Mouse (Mus musculus) lung, embryonic 15.5 days (tissue): Measurements from ENCODE around the gene Shisa6. TPM values are rescaled to one million over a fixed set of nuclear protein-coding genes. Genes with fewer than 3 reads are reported as not detected.
"Not testable (repeated sequence)": the region's sequence is repeated elsewhere in the genome, so short reads cannot be mapped to it uniquely, and the experiment has no call there.

Experiments
- ATAC-seq: fragments of 200-750 bp; cut with Nextera tagmentation; 2 replicates; pipeline ENCODE4 v1.8.0; 2017; ENCODE audit warnings: moderate number of reproducible peaks, borderline replicate concordance; ENCODE audit not compliant: low FRiP score, low TSS enrichment; ENCODE audit errors: extremely low read depth
- H3K27ac ChIP-seq: fragments of 300-500 bp; sonication (generic); 2 replicates; pipeline ENCODE4 v1.5.1; 2015; ENCODE audit warnings: moderate library complexity, mild to moderate bottlenecking, inconsistent platforms
- H3K27me3 ChIP-seq: fragments of 300-500 bp; sonication (generic); 2 replicates; pipeline ENCODE4 v1.6.1; 2015; ENCODE audit warnings: inconsistent platforms
- H3K36me3 ChIP-seq: fragments of 300-500 bp; sonication (generic); 2 replicates; pipeline ENCODE4 v1.6.1; 2015; ENCODE audit warnings: inconsistent platforms
- H3K4me1 ChIP-seq: fragments of 300-500 bp; sonication (generic); 2 replicates; pipeline ENCODE4 v1.6.1; 2015; ENCODE audit warnings: inconsistent platforms
- H3K4me2 ChIP-seq: fragments of 300-500 bp; sonication (generic); 2 replicates; pipeline ENCODE4 v1.6.1; 2015; ENCODE audit warnings: inconsistent platforms, mild to moderate bottlenecking, moderate library complexity
- H3K4me3 ChIP-seq: fragments of 300-500 bp; sonication (generic); 2 replicates; pipeline ENCODE4 v1.5.1; 2015; ENCODE audit warnings: mild to moderate bottlenecking, inconsistent platforms
- H3K9ac ChIP-seq: fragments of 300-500 bp; sonication (generic); 2 replicates; pipeline ENCODE4 v1.6.1; 2015; ENCODE audit warnings: inconsistent platforms
- H3K9me3 ChIP-seq: fragments of 300-500 bp; sonication (generic); 2 replicates; pipeline ENCODE4 v1.6.1; 2016; ENCODE audit warnings: inconsistent platforms
- WGBS: fragments of 180-500 bp; shearing (Covaris S2); methylation state at CpG from one replicate; pipeline ENCODE4 v1.1.7; 2015; 5-methylcytosine and 5-hydroxymethylcytosine counted together
- polyA plus RNA-seq: library from polyadenylated mRNA; unstranded; fragments of >200 nt; fragmentation: Nextera tagmentation; extraction: Ambion mirVana; gene quantifications from 2 replicates; pipeline ENCODE4 v1.2.1, GENCODE M21; 2015

The Shisa6 gene
- polyA plus RNA-seq, 1 experiment from 2014 or later = 0.31 TPM

GRCm38 (mm10) chr11:66442631-66443030 lies 83.1 kb downstream of the Shisa6 start:
- Histone ChIP-seq H3K4me1 (no peaks in the 10 kb centered on the region), H3K36me3 (no peaks in the 10 kb centered on the region), H3K27ac (no peak overlapping the region), H3K9ac (no peak overlapping the region), H3K27me3 (no peaks in the 10 kb centered on the region), H3K4me2 (no peak overlapping the region), H3K9me3 (no peaks in the 10 kb centered on the region), H3K4me3 (no peak overlapping the region)
- no peak for ATAC-seq
- WGBS = 46% methylated on average over 5 of the region's 5 CpGs

- 84% methylated on average over 6 of the region's 6 CpGs for WGBS
- Histone ChIP-seq H3K9me3 (no peaks in the 10 kb centered on the region), H3K9ac (no peak overlapping the region), H3K4me3 (no peak overlapping the region), H3K27ac (no peak overlapping the region), H3K4me2 (no peak overlapping the region), H3K36me3 (no peaks in the 10 kb centered on the region), H3K27me3 (no peaks in the 10 kb centered on the region), H3K4me1 (no peaks in the 10 kb centered on the region)
- ATAC-seq = no peak
Observed at GRCm38 (mm10) chr11:66426129-66426528, 99.6 kb downstream of the Shisa6 start.

GRCm38 (mm10) chr11:66418216-66418615 lies 107.5 kb downstream of the Shisa6 start:
- WGBS = 43% methylated on average over 3 of the region's 3 CpGs

GRCm38 (mm10) chr11:66408721-66409120 lies 117.0 kb downstream of the Shisa6 start:
- H3K27ac ChIP-seq, H3K4me2 ChIP-seq, H3K9ac ChIP-seq, H3K9me3 ChIP-seq, H3K27me3 ChIP-seq, H3K36me3 ChIP-seq, ATAC-seq, H3K4me1 ChIP-seq, H3K4me3 ChIP-seq: not testable (repeated sequence)
- 26% methylated on average over 6 of the region's 6 CpGs for WGBS

More at GRCm38 (mm10) chr11:66418216-66418615, 107.5 kb downstream of the Shisa6 start:
- no peak overlapping the region for H3K9ac ChIP-seq
- no peak for ATAC-seq
- no peaks in the 10 kb centered on the region for H3K36me3 ChIP-seq
- H3K27ac ChIP-seq = no peak overlapping the region
- no peak overlapping the region for H3K4me2 ChIP-seq
- H3K4me1 ChIP-seq = peaks cover 10% of the 10 kb centered on the region; the same call in 1 of the 2 replicates
- no peaks in the 10 kb centered on the region for H3K27me3 ChIP-seq
- no peaks in the 10 kb centered on the region for H3K9me3 ChIP-seq
- no peak overlapping the region for H3K4me3 ChIP-seq

- no peaks in the 10 kb centered on the region for H3K27me3 ChIP-seq
- whole genome bisulfite sequencing = 63% methylated on average over 7 of the region's 7 CpGs
Observed at GRCm38 (mm10) chr11:66400036-66400435, 125.7 kb downstream of the Shisa6 start.

GRCm38 (mm10) chr11:66387561-66387960 lies 138.2 kb downstream of the Shisa6 start:
- H3K27me3 ChIP-seq = no peaks in the 10 kb centered on the region
- H3K36me3 ChIP-seq = no peaks in the 10 kb centered on the region
- no peak overlapping the region for H3K4me2 ChIP-seq
- no peak overlapping the region for H3K9ac ChIP-seq
- 43% methylated on average over 3 of the region's 3 CpGs for WGBS
- no peak for ATAC-seq
- H3K9me3 ChIP-seq = no peaks in the 10 kb centered on the region
- H3K4me1 ChIP-seq = no peaks in the 10 kb centered on the region
- H3K4me3 ChIP-seq = no peak overlapping the region
- H3K27ac ChIP-seq = no peak overlapping the region

More at GRCm38 (mm10) chr11:66400036-66400435, 125.7 kb downstream of the Shisa6 start:
- no peaks in the 10 kb centered on the region for H3K9me3 ChIP-seq
- no peak overlapping the region for H3K27ac ChIP-seq
- no peaks in the 10 kb centered on the region for H3K36me3 ChIP-seq
- no peak overlapping the region for H3K4me2 ChIP-seq
- no peak for ATAC-seq
- H3K4me3 ChIP-seq = no peak overlapping the region
- H3K9ac ChIP-seq = no peak overlapping the region
- no peaks in the 10 kb centered on the region for H3K4me1 ChIP-seq

- Histone ChIP-seq H3K4me1 (no peaks in the 10 kb centered on the region), H3K4me3 (no peak overlapping the region), H3K9ac (no peak overlapping the region), H3K27me3 (no peaks in the 10 kb centered on the region), H3K36me3 (no peaks in the 10 kb centered on the region), H3K27ac (no peak overlapping the region), H3K9me3 (no peaks in the 10 kb centered on the region), H3K4me2 (no peak overlapping the region)
- no peak for ATAC-seq
- 56% methylated on average over 3 of the region's 3 CpGs for WGBS
Observed at GRCm38 (mm10) chr11:66371796-66372195, 154.0 kb downstream of the Shisa6 start.

- no peak overlapping the region for H3K4me3 ChIP-seq
- WGBS = 72% methylated on average over 4 of the region's 4 CpGs
- H3K9me3 ChIP-seq = no peaks in the 10 kb centered on the region
- no peaks in the 10 kb centered on the region for H3K36me3 ChIP-seq
- no peak overlapping the region for H3K9ac ChIP-seq
- no peak overlapping the region for H3K27ac ChIP-seq
- no peak overlapping the region for H3K4me2 ChIP-seq
- H3K4me1 ChIP-seq = no peaks in the 10 kb centered on the region
- no peaks in the 10 kb centered on the region for H3K27me3 ChIP-seq
- no peak for ATAC-seq
Observed at GRCm38 (mm10) chr11:66369764-66370163, 156.0 kb downstream of the Shisa6 start.

- no peaks in the 10 kb centered on the region for H3K9me3 ChIP-seq
- WGBS = 60% methylated on average over 8 of the region's 8 CpGs
- H3K4me1 ChIP-seq = no peaks in the 10 kb centered on the region
- H3K27me3 ChIP-seq = no peaks in the 10 kb centered on the region
- no peak for ATAC-seq
- H3K4me3 ChIP-seq = no peak overlapping the region
- H3K9ac ChIP-seq = no peak overlapping the region
- H3K36me3 ChIP-seq = no peaks in the 10 kb centered on the region
- H3K27ac ChIP-seq = no peak overlapping the region
- H3K4me2 ChIP-seq = no peak overlapping the region
Observed at GRCm38 (mm10) chr11:66366809-66367685, 158.7 kb downstream of the Shisa6 start.

GRCm38 (mm10) chr11:66359811-66360210 lies 166.0 kb downstream of the Shisa6 start:
- Histone ChIP-seq H3K27me3 (no peaks in the 10 kb centered on the region), H3K9ac (no peak overlapping the region), H3K4me2 (no peak overlapping the region), H3K9me3 (no peaks in the 10 kb centered on the region), H3K36me3 (no peaks in the 10 kb centered on the region), H3K4me1 (no peaks in the 10 kb centered on the region), H3K4me3 (no peak overlapping the region), H3K27ac (no peak overlapping the region)
- 88% methylated on average over 1 of the region's 1 CpGs for WGBS
- ATAC-seq = no peak

- Histone ChIP-seq H3K4me1 (no peaks in the 10 kb centered on the region), H3K4me2 (no peak overlapping the region), H3K4me3 (no peak overlapping the region), H3K27ac (no peak overlapping the region), H3K9ac (no peak overlapping the region), H3K27me3 (no peaks in the 10 kb centered on the region), H3K9me3 (no peaks in the 10 kb centered on the region), H3K36me3 (no peaks in the 10 kb centered on the region)
- ATAC-seq = peak; percentile 39; the same call in 1 of the 2 replicates
- 38% methylated on average over 3 of the region's 3 CpGs for WGBS
Observed at GRCm38 (mm10) chr11:66344822-66345221, 180.9 kb downstream of the Shisa6 start.

- ATAC-seq = no peak
- Histone ChIP-seq H3K9ac (no peak overlapping the region), H3K4me3 (no peak overlapping the region), H3K36me3 (no peaks in the 10 kb centered on the region), H3K4me2 (no peak overlapping the region), H3K4me1 (no peaks in the 10 kb centered on the region), H3K27ac (no peak overlapping the region), H3K27me3 (no peaks in the 10 kb centered on the region), H3K9me3 (no peaks in the 10 kb centered on the region)
Observed at GRCm38 (mm10) chr11:66336313-66336712, 189.5 kb downstream of the Shisa6 start.
